20 mouse cellular contexts compared by ENCODE assay signal in genomic region chr8:54505060-54505459, GRCm38 (mm10). TPM values are rescaled to one million over a fixed set of nuclear protein-coding genes. Genes with fewer than 3 reads are reported as not detected.
"Had no signal": no experiment of that assay in that cellular context is flagged by ENCODE, and none has a peak within 500 bp of the region (broad histone marks: within the 10 kb centered on the region; RNA-seq: fewer than 3 reads in every experiment).

No protein-coding gene starts in this region.

- ATAC-seq: inflammation-experienced regulatory T-cells, adult 6 months; intestine, embryonic 16.5 days; midbrain, embryonic 13.5 days; midbrain, embryonic 16.5 days had no signal

- H3K9me3 ChIP-seq: megakaryocyte, embryonic 14.5 days; midbrain, embryonic 10.5 days; midbrain, embryonic 13.5 days; neural tube, embryonic 13.5 days had no signal

- DNase-seq: kidney, adult 18-20 months; kidney, postnatal 10 days; kidney, postnatal 36 days; layer of hippocampus, postnatal 36 days; lung, adult 2 months; lung, postnatal 14 days; thymus, adult 2 months; thymus, postnatal 14 days; thymus, postnatal 4 days had no signal

- H3K4me2 ChIP-seq: midbrain, embryonic 13.5 days; neural tube, embryonic 13.5 days had no signal

- H3K27ac ChIP-seq: left cerebral cortex, adult 2 months; liver, embryonic 14.5 days; midbrain, embryonic 10.5 days; midbrain, embryonic 13.5 days; neural tube, embryonic 13.5 days had no signal

- H3K36me3 ChIP-seq: midbrain, embryonic 10.5 days; midbrain, embryonic 13.5 days; neural tube, embryonic 13.5 days had no signal

- H3K27me3 ChIP-seq: megakaryocyte, embryonic 14.5 days; midbrain, embryonic 13.5 days; neural tube, embryonic 13.5 days had no signal

- H3K9ac ChIP-seq: liver, embryonic 14.5 days; midbrain, embryonic 13.5 days; neural tube, embryonic 13.5 days had no signal

- H3K4me3 ChIP-seq: left cerebral cortex, adult 2 months; megakaryocyte, embryonic 14.5 days; midbrain, embryonic 10.5 days; midbrain, embryonic 13.5 days; myocyte; neural tube, embryonic 13.5 days had no signal

RNA-seq across cellular contexts. Expression of gene Asb5, which starts 24.3 kb away (rescaled TPM):
- total RNA-seq: monocyte, adult 5-6 weeks had no signal
- polyA plus RNA-seq: inflammation-experienced regulatory T-cells, adult 6 months had no signal
